Mouse (Mus musculus): ENCODE data around the gene Rdh5.

The Rdh5 gene

GRCm38 (mm10) chr10:128922822-128923012 is at the start of gene Rdh5:
Gene Rdh5 (minus strand): TSS chr10:128922888.
- DNase-seq (ENCODE audit: low read depth), result no peak

- no peak for DNase-seq (ENCODE audit: low read depth)
These were observed 48.1 kb upstream of the Rdh5 start for GRCm38 (mm10) chr10:128970740-128971250.

GRCm38 (mm10) chr10:128968341-128968749 is 45.7 kb upstream of the Rdh5 start:
- peak; percentile 80 for DNase-seq (ENCODE audit: low read depth)

GRCm38 (mm10) chr10:128965871-128966270 is 43.2 kb upstream of the Rdh5 start:
- peak; percentile 33 for DNase-seq (ENCODE audit: low read depth)

- DNase-seq (ENCODE audit: low read depth), result no peak
These were observed 42.3 kb upstream of the Rdh5 start for GRCm38 (mm10) chr10:128964961-128965360.

GRCm38 (mm10) chr10:128960590-128961584 is 38.2 kb upstream of the Rdh5 start, which contains the start of gene Mettl7b:
Gene Mettl7b (minus strand): TSS chr10:128960988.
- DNase-seq (ENCODE audit: low read depth), result no peak

GRCm38 (mm10) chr10:128960142-128960541 is 37.5 kb upstream of the Rdh5 start:
- DNase-seq (ENCODE audit: low read depth), result no peak

GRCm38 (mm10) chr10:128958340-128958739 is 35.7 kb upstream of the Rdh5 start:
- DNase-seq (ENCODE audit: low read depth), result no peak

- DNase-seq (ENCODE audit: low read depth), result peak; percentile 45
These were observed 27.7 kb upstream of the Rdh5 start for GRCm38 (mm10) chr10:128950208-128950887.

- no peak for DNase-seq (ENCODE audit: low read depth)
These were observed 24.8 kb upstream of the Rdh5 start for GRCm38 (mm10) chr10:128947496-128947895.

GRCm38 (mm10) chr10:128945675-128946074 is 23.0 kb upstream of the Rdh5 start:
- DNase-seq (ENCODE audit: low read depth), result peak; percentile 64

- no peak for DNase-seq (ENCODE audit: low read depth)
These were observed 17.9 kb upstream of the Rdh5 start for GRCm38 (mm10) chr10:128940475-128941061.

- DNase-seq (ENCODE audit: low read depth), result no peak
These were observed 16.3 kb upstream of the Rdh5 start for GRCm38 (mm10) chr10:128938974-128939373.

GRCm38 (mm10) chr10:128938457-128938856 is 15.8 kb upstream of the Rdh5 start:
- no peak for DNase-seq (ENCODE audit: low read depth)

- DNase-seq (ENCODE audit: low read depth), result no peak
These were observed 15.2 kb upstream of the Rdh5 start for GRCm38 (mm10) chr10:128937756-128938390.

- DNase-seq (ENCODE audit: low read depth), result no peak
These were observed 13.2 kb upstream of the Rdh5 start for GRCm38 (mm10) chr10:128935826-128936440.

- no peak for DNase-seq (ENCODE audit: low read depth)
These were observed 12.5 kb upstream of the Rdh5 start for GRCm38 (mm10) chr10:128934997-128935787.

GRCm38 (mm10) chr10:128933976-128934721 is 11.5 kb upstream of the Rdh5 start:
- no peak for DNase-seq (ENCODE audit: low read depth)

GRCm38 (mm10) chr10:128933574-128933973 is 10.9 kb upstream of the Rdh5 start, which contains the start of gene Itga7:
Gene Itga7 (plus strand): TSS chr10:128933818.
- peak; percentile 57 for DNase-seq (ENCODE audit: low read depth)

GRCm38 (mm10) chr10:128931441-128931840 is 8.8 kb upstream of the Rdh5 start:
- DNase-seq (ENCODE audit: low read depth), result peak; percentile 58
